ENCODE assay signal across 8 mouse cellular contexts in the genomic region with DNA sequence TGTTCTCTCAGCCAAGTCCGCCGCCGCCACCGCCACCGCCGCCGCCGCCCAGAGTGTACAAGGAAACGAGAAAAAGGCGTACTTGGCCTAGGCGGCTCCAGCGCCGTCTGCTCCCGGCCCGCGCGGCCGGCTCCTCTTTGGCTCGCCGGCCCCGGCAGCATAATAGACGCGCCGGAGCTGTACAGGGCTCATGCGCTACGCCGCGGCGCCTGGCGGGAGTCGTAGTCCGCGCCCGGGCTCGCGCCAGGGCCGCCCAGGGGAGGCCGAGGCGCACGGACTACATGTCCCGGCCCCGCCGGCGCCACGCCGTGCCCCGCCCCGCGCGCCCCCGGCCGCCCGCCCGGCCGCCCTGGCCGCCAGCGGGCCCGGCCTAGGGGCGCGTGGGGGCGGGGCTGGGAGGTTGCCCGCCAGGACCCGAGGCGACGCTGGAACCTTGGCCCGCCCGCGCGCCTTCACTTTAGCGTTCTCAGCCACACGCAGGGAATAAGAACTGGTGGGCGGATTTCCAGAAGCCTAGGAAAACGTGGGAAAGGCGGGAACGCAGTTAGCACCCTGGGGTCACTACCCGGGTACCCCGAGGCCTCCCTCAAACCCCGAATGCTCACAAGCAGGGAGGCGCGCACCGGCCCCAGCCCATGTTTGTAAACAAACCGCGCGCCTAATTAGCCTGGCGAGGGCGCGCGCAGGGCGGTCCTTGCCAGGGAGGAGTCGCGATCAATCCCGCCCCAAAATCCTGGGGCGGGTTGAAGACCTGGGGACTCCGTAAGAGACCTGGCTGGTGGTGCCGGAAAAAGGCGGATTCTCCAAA. TPM values are rescaled to one million over a fixed set of nuclear protein-coding genes. Genes with fewer than 3 reads are reported as not detected.
A peak's percentile ranks its signal among the peaks of the same experiment; 100 is the strongest.
DNase-seq lines count a peak whose midpoint lies in the region; ATAC-seq and TF ChIP-seq lines count a peak whose summit lies in the region.

No protein-coding gene starts in this region.

- H3K27ac ChIP-seq in MEL (ENCODE audit: control insufficient read depth, low read depth, low read length), result peak overlapping the region; percentile 82
- H3K27ac ChIP-seq in cerebellum, adult 2 months (ENCODE audit: insufficient read depth, low read length), result peak overlapping the region; percentile 97
- peak overlapping the region; percentile 97 for H3K27ac ChIP-seq in lung, embryonic 16.5 days (ENCODE audit: low read length)

- peaks cover 0 to 11% of the 10 kb centered on the region in 2 experiments; a peak in 3 of 4 replicates for H3K36me3 ChIP-seq in MEL (ENCODE audit: control insufficient read depth in 1 of 2, insufficient read depth in 2 of 2, low read length in 2 of 2)
- no peaks in the 10 kb centered on the region for H3K36me3 ChIP-seq in lung, embryonic 16.5 days (ENCODE audit: control insufficient read depth, insufficient read depth, low read length)

- peak; percentile 94 for DNase-seq in MEL (ENCODE audit: low read depth, low spot score)
- DNase-seq in cerebellum, adult 2 months, result peak; percentile 90 to 96
- peak; percentile 93 for DNase-seq in forelimb bud, embryonic 11.5 days (ENCODE audit: low read depth, low spot score)
- peak; percentile 80 for DNase-seq in layer of hippocampus, adult 9-10 months (ENCODE audit: low spot score)
- peak; percentile 75 for DNase-seq in ovary, postnatal 10 days (ENCODE audit: low spot score)
- peak; percentile 84 to 85 for DNase-seq in thymus, postnatal 10 days (ENCODE audit: low spot score in 2 of 2)

- under 1% methylated on average over 85 of the region's 96 CpGs for WGBS in cerebellum, adult 2 months
- WGBS in lung, embryonic 16.5 days, result under 1% methylated on average over 71 of the region's 96 CpGs

- no peak for TF ChIP-seq CTCF in MEL (IDR thresholded peaks at IDR 0.05 in 2 of 3, conservative IDR thresholded peaks at IDR 0.05 in 1 of 3; ENCODE audit: control insufficient read depth in 1 of 3, insufficient read depth in 1 of 3, low read depth in 2 of 3, low read length in 3 of 3, poor library complexity in 1 of 3, severe bottlenecking in 1 of 3)
- no peak for TF ChIP-seq CTCF in cerebellum, adult 2 months (IDR thresholded peaks at IDR 0.05; ENCODE audit: borderline replicate concordance, insufficient read depth, low read depth, low read length)

- H3K4me1 ChIP-seq in MEL (ENCODE audit: control insufficient read depth in 1 of 2, insufficient read depth in 2 of 2, low read length in 2 of 2), result peaks cover 9 to 20% of the 10 kb centered on the region in 2 experiments
- peaks cover 23% of the 10 kb centered on the region for H3K4me1 ChIP-seq in cerebellum, adult 2 months (ENCODE audit: control insufficient read depth, insufficient read depth, low read length)
- H3K4me1 ChIP-seq in lung, embryonic 16.5 days (replicated peaks; ENCODE audit: control insufficient read depth, insufficient read depth, low read length), result peaks cover 25% of the 10 kb centered on the region

- no peak for TF ChIP-seq RAD21 in MEL (IDR thresholded peaks at IDR 0.05; ENCODE audit: low read depth, low read length)

- H3K4me2 ChIP-seq in lung, embryonic 16.5 days (ENCODE audit: low read depth, low read length), result peak overlapping the region; percentile 85

- peak overlapping the region; percentile 95 to 97 for H3K4me3 ChIP-seq in MEL (ENCODE audit: control insufficient read depth in 1 of 2, insufficient read depth in 1 of 2, low read depth in 2 of 2, low read length in 2 of 2)
- peak overlapping the region; percentile 93 for H3K4me3 ChIP-seq in cerebellum, adult 2 months (replicated peaks; ENCODE audit: insufficient read depth, low read depth, low read length)
- peak overlapping the region; percentile 94 for H3K4me3 ChIP-seq in lung, embryonic 16.5 days (ENCODE audit: low read length)

- H3K9me3 ChIP-seq in MEL (replicated peaks; ENCODE audit: insufficient read depth, low read length), result no peaks in the 10 kb centered on the region
- H3K9me3 ChIP-seq in lung, embryonic 16.5 days (ENCODE audit: control insufficient read depth, low read length), result no peaks in the 10 kb centered on the region

- peaks cover 44% of the 10 kb centered on the region for H3K79me2 ChIP-seq in MEL (ENCODE audit: control insufficient read depth, insufficient read depth, low read length, poor library complexity)

- no peak for TF ChIP-seq EP300 in MEL (IDR thresholded peaks at IDR 0.05; ENCODE audit: low read depth in 1 of 2, low read length in 2 of 2)

- peak; percentile 78 to 97 for TF ChIP-seq POLR2A in MEL (IDR thresholded peaks at IDR 0.05; ENCODE audit: control insufficient read depth in 1 of 2, insufficient read depth in 1 of 2, low read depth in 1 of 2, low read length in 2 of 2, poor library complexity in 1 of 2)
- peak; percentile 71 for TF ChIP-seq POLR2A in cerebellum, adult 2 months (IDR thresholded peaks at IDR 0.05; ENCODE audit: borderline replicate concordance, insufficient read depth, low read length)

- no peaks in the 10 kb centered on the region for H3K27me3 ChIP-seq in MEL (ENCODE audit: control insufficient read depth in 1 of 2, insufficient read depth in 2 of 2, low read length in 2 of 2)
- H3K27me3 ChIP-seq in cerebellum, adult 2 months (ENCODE audit: control insufficient read depth, insufficient read depth, low read length), result no peaks in the 10 kb centered on the region
- H3K27me3 ChIP-seq in lung, embryonic 16.5 days (ENCODE audit: control insufficient read depth, insufficient read depth, low read depth, low read length), result no peaks in the 10 kb centered on the region

- ATAC-seq in hematopoietic stem cell, adult 5-6 weeks (replicated peaks in 1 of 2; ENCODE audit: insufficient read depth in 1 of 2, low FRiP score in 2 of 2, low TSS enrichment in 1 of 2, low read depth in 1 of 2, poor library complexity in 2 of 2, severe bottlenecking in 2 of 2), result peak; percentile 70 to 77
- ATAC-seq in lung, embryonic 16.5 days (ENCODE audit: low read depth), result peak; percentile 98

- H3K9ac ChIP-seq in MEL (ENCODE audit: control insufficient read depth, low read depth, low read length, poor library complexity, severe bottlenecking), result peak overlapping the region; percentile 94
- H3K9ac ChIP-seq in lung, embryonic 16.5 days (ENCODE audit: low read length), result peak overlapping the region; percentile 94

TF ChIP-seq in MEL, 35 proteins besides CTCF, POLR2A, EP300 and RAD21 (continues in another document):
- TF ChIP-seq CHD2 (IDR thresholded peaks at IDR 0.05; ENCODE audit: low read length) (no peak), ZMIZ1 (IDR thresholded peaks at IDR 0.05; ENCODE audit: low read depth, low read length) (peak; percentile 95), ETS1 (IDR thresholded peaks at IDR 0.05; ENCODE audit: low read depth, low read length) (no peak), TCF12 (IDR thresholded peaks at IDR 0.05; ENCODE audit: low read depth, low read length) (peak; percentile 31; the same call in 1 of the 2 replicates), HCFC1 (IDR thresholded peaks at IDR 0.05; ENCODE audit: low read depth, low read length) (peak; percentile 91), MXI1 (IDR thresholded peaks at IDR 0.05; ENCODE audit: low read depth, low read length) (peak; percentile 28; the same call in 1 of the 2 replicates), GATA1 (IDR thresholded peaks at IDR 0.05; ENCODE audit: low read depth, low read length) (no peak), ZKSCAN1 (IDR thresholded peaks at IDR 0.05; ENCODE audit: low read depth, low read length) (no peak), POLR2AphosphoS2 (IDR thresholded peaks at IDR 0.05; ENCODE audit: low read length) (no peak; the same call in 1 of the 2 replicates), TAL1 (IDR thresholded peaks at IDR 0.05; ENCODE audit: low read length) (no peak), KAT2A (conservative IDR thresholded peaks at IDR 0.05; ENCODE audit: low read depth, low read length) (peak; percentile 77; the same call in 1 of the 2 replicates), UBTF (IDR thresholded peaks at IDR 0.05; ENCODE audit: borderline replicate concordance, insufficient read depth, low read depth, low read length) (no peak), ZNF384 (IDR thresholded peaks at IDR 0.05; ENCODE audit: low read depth, low read length) (no peak), USF1 (IDR thresholded peaks at IDR 0.05; ENCODE audit: low read depth, low read length) (0 out of 2 replicates have a peak, but pooled peaks have one; percentile 3), MAZ (IDR thresholded peaks at IDR 0.05; ENCODE audit: low read depth, low read length) (peak; percentile 49; the same call in 1 of the 2 replicates), BHLHE40 (IDR thresholded peaks at IDR 0.05; ENCODE audit: borderline replicate concordance, low read depth, low read length) (no peak)

RNA-seq across cellular contexts. Expression of gene Brd3, which starts 31.8 kb away (rescaled TPM):
- total RNA-seq in MEL (2012; rRNA removed), result 10.3 and 10.7 TPM in 2 replicates
- polyA plus RNA-seq in MEL (2012; ENCODE audit: insufficient read depth in 1 of 2, insufficient read length in 2 of 2, low read depth in 1 of 2, low replicate concordance in 2 of 2, missing spikeins in 1 of 2), result 10 to 100 TPM; 38.7 to 46.9 TPM
- polyA plus RNA-seq in cerebellum, adult 2 months (2012; rRNA removed), result 28.6 TPM in 2 replicates
- total RNA-seq in hematopoietic stem cell, adult 5-6 weeks (2017), result 27.6 and 37.7 TPM in 2 replicates
- 84.9 and 99.0 TPM in 2 replicates for polyA plus RNA-seq in lung, embryonic 16.5 days (2015; fragmentation: Nextera tagmentation; extraction: Ambion mirVana)

RNA-seq across cellular contexts. Expression of gene Brd3os, which starts 33.6 kb away (rescaled TPM):
- 0.31 and 0.72 TPM in 2 replicates for total RNA-seq in MEL (2012; rRNA removed)
- 1 to 10 TPM in 1 of 2 experiments, not detected in 1; 2.9 TPM for polyA plus RNA-seq in MEL (2012; ENCODE audit: insufficient read depth in 1 of 2, insufficient read length in 2 of 2, low read depth in 1 of 2, low replicate concordance in 2 of 2, missing spikeins in 1 of 2)
- 36.0 and 38.0 TPM in 2 replicates for polyA plus RNA-seq in cerebellum, adult 2 months (2012; rRNA removed)
- total RNA-seq in hematopoietic stem cell, adult 5-6 weeks (2017), result 0.31 and 2.9 TPM in 2 replicates
- 7.6 and 7.9 TPM in 2 replicates for polyA plus RNA-seq in lung, embryonic 16.5 days (2015; fragmentation: Nextera tagmentation; extraction: Ambion mirVana)

RNA-seq across cellular contexts. Expression of gene Wdr5, which starts 39.3 kb away (rescaled TPM):
- 67.0 and 78.3 TPM in 2 replicates for total RNA-seq in MEL (2012; rRNA removed)
- 10 to 100 TPM in 1 of 2 experiments, not detected in 1; 96.9 TPM for polyA plus RNA-seq in MEL (2012; ENCODE audit: insufficient read depth in 1 of 2, insufficient read length in 2 of 2, low read depth in 1 of 2, low replicate concordance in 2 of 2, missing spikeins in 1 of 2)
- 30.6 and 32.7 TPM in 2 replicates for polyA plus RNA-seq in cerebellum, adult 2 months (2012; rRNA removed)
- total RNA-seq in hematopoietic stem cell, adult 5-6 weeks (2017), result 75.7 and 78.0 TPM in 2 replicates
- polyA plus RNA-seq in lung, embryonic 16.5 days (2015; fragmentation: Nextera tagmentation; extraction: Ambion mirVana), result 49.8 and 53.0 TPM in 2 replicates

RNA-seq across cellular contexts. Expression of gene Vav2, which starts 48.9 kb away (rescaled TPM):
- total RNA-seq in MEL (2012; rRNA removed), result 7.4 and 8.8 TPM in 2 replicates
- polyA plus RNA-seq in MEL (2012; ENCODE audit: insufficient read depth in 1 of 2, insufficient read length in 2 of 2, low read depth in 1 of 2, low replicate concordance in 2 of 2, missing spikeins in 1 of 2), result 10 to 100 TPM in 1 of 2 experiments, not detected in 1; 15.9 TPM
- 14.7 and 16.1 TPM in 2 replicates for polyA plus RNA-seq in cerebellum, adult 2 months (2012; rRNA removed)
- total RNA-seq in hematopoietic stem cell, adult 5-6 weeks (2017), result 11.5 and 11.6 TPM in 2 replicates
- 8.6 and 8.7 TPM in 2 replicates for polyA plus RNA-seq in lung, embryonic 16.5 days (2015; fragmentation: Nextera tagmentation; extraction: Ambion mirVana)

Comparison
In these comparisons a context has a peak if more than half of its experiments do, and no peak if none do; other contexts are left out.
1. Peak in every context shown above with its lines: DNase-seq, ATAC-seq, H3K4me3 ChIP-seq and H3K27ac ChIP-seq.